Mouse (Mus musculus) small intestine, adult 2 months (tissue): ENCODE results near the gene Apba1. TPM values are rescaled to one million over a fixed set of nuclear protein-coding genes. Genes with fewer than 3 reads are reported as not detected.

ENCODE experiments used
- H3K27ac ChIP-seq: fragments of 200-500 bp; 2 replicates; pipeline ENCODE4 v1.5.1; 2012; ENCODE audit warnings: low read depth, low read length, control low read depth, inconsistent platforms; ENCODE audit not compliant: insufficient read depth
- H3K27me3 ChIP-seq: fragments of 200-500 bp; 2 replicates; pipeline ENCODE4 v1.6.1; 2012; ENCODE audit warnings: mild to moderate bottlenecking, moderate library complexity, low read length, inconsistent platforms; ENCODE audit not compliant: control insufficient read depth, insufficient read depth
- H3K36me3 ChIP-seq: fragments of 200-500 bp; 2 replicates; pipeline ENCODE4 v1.6.1; 2012; ENCODE audit warnings: mild to moderate bottlenecking, low read length, control low read depth, inconsistent platforms; ENCODE audit not compliant: control insufficient read depth, insufficient read depth
- H3K4me1 ChIP-seq: fragments of 200-500 bp; 2 replicates; pipeline ENCODE4 v1.6.1; 2012; ENCODE audit warnings: low read length, inconsistent platforms, mixed read lengths; ENCODE audit not compliant: control insufficient read depth, insufficient read depth, insufficient read length
- H3K4me3 ChIP-seq: fragments of 200-500 bp; 2 replicates; pipeline ENCODE4 v1.5.1; 2012; ENCODE audit warnings: low read depth, mild to moderate bottlenecking, control low read depth, inconsistent platforms, low read length, moderate library complexity
- CTCF ChIP-seq: fragments of 200-500 bp; IDR thresholded peaks from 2 replicates; pipeline ENCODE4 v1.5.1; 2012; ENCODE audit warnings: low read depth, mild to moderate bottlenecking, control low read depth, inconsistent platforms, low read length, moderate library complexity, mixed read lengths; ENCODE audit not compliant: insufficient replicate concordance, insufficient read length; ENCODE audit errors: extremely low read depth
- POLR2A ChIP-seq: fragments of 200-500 bp; IDR thresholded peaks from 2 replicates; pipeline ENCODE4 v1.6.1; 2012; ENCODE audit warnings: low read depth, mild to moderate bottlenecking, control low read depth, inconsistent platforms, low read length, moderate library complexity
- WGBS: fragments of 180-500 bp; shearing (Covaris S2); methylation state at CpG from one replicate; pipeline ENCODE4 v1.1.7; 2018; 5-methylcytosine and 5-hydroxymethylcytosine counted together
- polyA plus RNA-seq: library from polyadenylated mRNA; depleted of rRNA; stranded (reverse); fragments of >200 nt; gene quantifications from 2 replicates; pipeline ENCODE4 v1.2.3, GENCODE M21; 2012

The Apba1 gene
- polyA plus RNA-seq, 1 experiment: 2.0 TPM

GRCm38 (mm10) chr19:23803221-23803870, 44.7 kb downstream of the Apba1 start:
- H3K4me1 ChIP-seq: no peaks in the 10 kb centered on the region
- H3K36me3 ChIP-seq: no peaks in the 10 kb centered on the region
- H3K27ac ChIP-seq: no peak overlapping the region
- 49% methylated on average over 4 of the region's 4 CpGs for WGBS
- no peak for TF ChIP-seq POLR2A
- TF ChIP-seq CTCF: no peak
- no peaks in the 10 kb centered on the region for H3K27me3 ChIP-seq
- no peak overlapping the region for H3K4me3 ChIP-seq

GRCm38 (mm10) chr19:23806796-23807195, 48.1 kb downstream of the Apba1 start:
- TF ChIP-seq CTCF (no peak), POLR2A (no peak)
- no peaks in the 10 kb centered on the region for H3K4me1 ChIP-seq
- H3K4me3 ChIP-seq: no peak overlapping the region
- no peaks in the 10 kb centered on the region for H3K27me3 ChIP-seq
- no peaks in the 10 kb centered on the region for H3K36me3 ChIP-seq
- H3K27ac ChIP-seq: no peak overlapping the region
- 50% methylated on average over 6 of the region's 6 CpGs for WGBS

DNA sequence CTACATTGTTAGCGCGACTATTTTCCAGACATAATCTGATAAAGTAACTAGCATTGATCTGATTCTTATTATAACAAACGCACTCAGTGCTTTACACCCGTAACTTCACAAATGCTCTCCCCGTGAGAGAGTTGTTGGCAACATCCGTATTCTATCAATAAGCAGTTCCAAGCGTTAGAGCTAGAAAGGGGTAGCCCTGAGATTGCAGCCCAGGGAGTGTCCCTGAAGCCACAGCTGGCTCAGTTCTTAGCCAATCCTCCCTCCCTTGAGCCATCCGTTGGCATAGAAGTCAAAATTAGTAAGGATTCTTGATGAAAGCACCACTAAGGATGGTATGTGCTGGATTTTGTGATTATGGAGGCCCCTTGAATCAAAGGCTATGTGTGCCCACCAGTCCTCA, 48.7 kb downstream of the Apba1 start:
- no peak overlapping the region for H3K27ac ChIP-seq
- H3K27me3 ChIP-seq: no peaks in the 10 kb centered on the region
- no peaks in the 10 kb centered on the region for H3K4me1 ChIP-seq
- H3K4me3 ChIP-seq: no peak overlapping the region
- TF ChIP-seq CTCF (no peak), POLR2A (no peak)
- no peaks in the 10 kb centered on the region for H3K36me3 ChIP-seq
- 61% methylated on average over 8 of the region's 8 CpGs for WGBS

DNA sequence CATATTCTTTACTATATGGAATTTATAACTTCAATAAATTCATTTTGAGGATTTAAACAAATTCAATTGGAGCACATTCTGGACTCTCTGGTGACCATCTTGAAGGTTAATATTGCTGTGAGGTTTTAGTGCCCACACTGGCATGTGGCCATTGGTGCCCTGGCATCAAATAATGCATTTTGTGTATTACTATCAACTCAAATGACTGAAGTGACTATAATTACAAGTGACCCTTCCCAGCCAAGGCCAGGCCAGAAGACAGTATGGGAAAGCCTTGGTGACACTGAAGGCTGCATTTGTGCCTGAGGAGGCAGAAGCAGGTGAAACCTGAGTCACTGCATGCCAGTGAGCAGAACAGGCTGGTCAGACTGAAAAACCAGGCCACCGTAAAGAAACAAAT, 50.5 kb downstream of the Apba1 start:
- TF ChIP-seq POLR2A (no peak), CTCF (no peak)
- Histone ChIP-seq H3K36me3 (no peaks in the 10 kb centered on the region), H3K4me1 (no peaks in the 10 kb centered on the region), H3K27me3 (no peaks in the 10 kb centered on the region), H3K27ac (no peak overlapping the region), H3K4me3 (no peak overlapping the region)
- 91% methylated on average over 1 of the region's 1 CpGs for whole genome bisulfite sequencing

DNA sequence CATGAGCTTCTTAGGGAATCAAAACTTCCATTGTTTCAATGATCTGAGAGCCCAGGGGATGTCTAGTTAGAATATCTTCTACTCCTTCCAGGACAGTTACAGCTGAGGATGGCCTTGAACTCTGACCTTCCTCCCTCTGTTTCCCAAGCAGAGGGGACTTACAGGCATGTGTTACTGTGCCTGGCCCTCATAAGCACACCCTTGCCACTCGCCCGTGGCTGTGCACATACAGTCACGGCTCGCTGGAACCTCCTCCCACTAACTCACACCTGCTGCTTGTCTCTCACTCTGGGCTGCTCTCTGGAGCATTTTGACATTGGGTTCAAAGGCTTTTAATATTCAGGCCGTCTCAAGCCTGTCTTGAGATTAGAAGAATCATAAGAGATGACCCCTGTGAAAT, 51.8 kb downstream of the Apba1 start:
- no peaks in the 10 kb centered on the region for H3K4me1 ChIP-seq
- H3K36me3 ChIP-seq: no peaks in the 10 kb centered on the region
- no peak overlapping the region for H3K4me3 ChIP-seq
- 67% methylated on average over 5 of the region's 5 CpGs for WGBS
- H3K27me3 ChIP-seq: no peaks in the 10 kb centered on the region
- TF ChIP-seq POLR2A (no peak), CTCF (no peak)
- H3K27ac ChIP-seq: no peak overlapping the region

DNA sequence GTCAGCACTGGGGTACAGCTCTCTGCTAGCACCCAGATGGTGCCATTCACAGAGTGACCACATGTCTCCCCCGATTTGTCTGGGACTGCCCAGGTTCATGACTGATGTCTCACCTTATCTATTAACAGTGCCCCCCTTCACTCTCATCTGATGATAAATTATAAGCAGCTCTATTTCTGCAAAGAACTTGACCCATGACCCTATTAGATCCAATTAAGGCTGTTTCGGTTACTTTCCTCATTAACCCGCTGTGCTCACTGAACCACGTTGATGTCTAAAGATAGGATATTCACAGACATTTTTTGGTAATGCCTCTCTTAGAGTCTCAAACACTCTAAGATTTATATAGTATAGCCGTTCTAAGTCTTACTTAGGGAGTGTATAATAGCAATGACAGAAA, 52.3 kb downstream of the Apba1 start:
- no peak overlapping the region for H3K4me3 ChIP-seq
- no peaks in the 10 kb centered on the region for H3K27me3 ChIP-seq
- no peaks in the 10 kb centered on the region for H3K36me3 ChIP-seq
- 86% methylated on average over 5 of the region's 5 CpGs for WGBS
- no peak overlapping the region for H3K27ac ChIP-seq
- no peaks in the 10 kb centered on the region for H3K4me1 ChIP-seq
- TF ChIP-seq POLR2A (no peak), CTCF (no peak)

- 70% methylated on average over 13 of the region's 13 CpGs for WGBS
- no peaks in the 10 kb centered on the region for H3K36me3 ChIP-seq
- H3K4me3 ChIP-seq: no peak overlapping the region
- TF ChIP-seq CTCF (no peak), POLR2A (no peak)
- no peak overlapping the region for H3K27ac ChIP-seq
- no peaks in the 10 kb centered on the region for H3K4me1 ChIP-seq
- H3K27me3 ChIP-seq: no peaks in the 10 kb centered on the region
Measured at GRCm38 (mm10) chr19:23816762-23817161, 58.1 kb downstream of the Apba1 start.

DNA sequence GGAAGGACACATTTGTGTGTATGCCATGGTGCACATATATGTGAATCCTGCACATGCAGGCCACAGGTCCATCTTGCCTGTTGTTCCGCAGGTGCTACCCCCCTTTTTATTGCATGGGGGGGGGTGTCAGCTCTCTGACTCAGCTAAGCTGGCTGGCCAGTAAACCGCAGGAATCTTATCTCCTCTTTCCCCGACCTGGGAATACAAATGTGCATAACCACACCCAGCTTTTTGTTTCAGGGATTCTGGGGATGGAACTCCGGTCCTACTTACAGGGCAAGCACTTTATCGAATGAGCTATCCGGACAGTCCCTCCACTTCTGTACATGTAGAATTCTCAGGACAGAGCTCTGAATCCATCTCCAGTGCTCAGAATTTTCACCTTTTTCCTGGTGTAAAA, 58.5 kb downstream of the Apba1 start:
- Histone ChIP-seq H3K36me3 (no peaks in the 10 kb centered on the region), H3K27ac (no peak overlapping the region), H3K4me1 (no peaks in the 10 kb centered on the region), H3K4me3 (no peak overlapping the region), H3K27me3 (no peaks in the 10 kb centered on the region)
- TF ChIP-seq CTCF (no peak), POLR2A (no peak)
- WGBS: 29% methylated on average over 6 of the region's 6 CpGs
